Mouse (Mus musculus) limb, embryonic 12.5 days (tissue): ENCODE data around the gene Zar1. TPM values are rescaled to one million over a fixed set of nuclear protein-coding genes. Genes with fewer than 3 reads are reported as not detected.
"Not testable (repeated sequence)": the region's sequence is repeated elsewhere in the genome, so short reads cannot be mapped to it uniquely, and the experiment has no call there.

Experiments used
- ATAC-seq: fragments of 200-750 bp; cut with Nextera tagmentation; 2 replicates; pipeline ENCODE4 v1.8.0; 2017; ENCODE audit warnings: low read depth, moderate TSS enrichment; ENCODE audit not compliant: insufficient number of reproducible peaks, insufficient read depth, low FRiP score, low TSS enrichment
- H3K27ac ChIP-seq: fragments of 300-500 bp; sonication (generic); 2 replicates; pipeline ENCODE4 v1.5.1; 2016; ENCODE audit warnings: mild to moderate bottlenecking, moderate library complexity
- H3K27me3 ChIP-seq: fragments of 300-500 bp; sonication (generic); 2 replicates; pipeline ENCODE4 v1.6.1; 2016; ENCODE audit warnings: mild to moderate bottlenecking, moderate library complexity
- H3K36me3 ChIP-seq: fragments of 300-500 bp; sonication (generic); 2 replicates; pipeline ENCODE4 v1.6.1; 2016; ENCODE audit warnings: mild to moderate bottlenecking, moderate library complexity
- H3K4me1 ChIP-seq: fragments of 300-500 bp; sonication (generic); replicated peaks from 2 replicates; pipeline ENCODE4 v1.6.1; 2016
- H3K4me2 ChIP-seq: fragments of 300-500 bp; sonication (generic); 2 replicates; pipeline ENCODE4 v1.6.1; 2016; ENCODE audit warnings: mild to moderate bottlenecking, moderate library complexity
- H3K4me3 ChIP-seq: fragments of 300-500 bp; sonication (generic); replicated peaks from 2 replicates; pipeline ENCODE4 v1.5.1; 2016; ENCODE audit warnings: mild to moderate bottlenecking
- H3K9ac ChIP-seq: fragments of 300-500 bp; sonication (generic); replicated peaks from 2 replicates; pipeline ENCODE4 v1.6.1; 2016; ENCODE audit warnings: mild to moderate bottlenecking, moderate library complexity
- H3K9me3 ChIP-seq: fragments of 300-500 bp; sonication (generic); 2 replicates; pipeline ENCODE4 v1.6.1; 2016; ENCODE audit warnings: mild to moderate bottlenecking, moderate library complexity
- WGBS: fragments of 180-500 bp; shearing (Covaris S2); methylation state at CpG from one replicate; pipeline ENCODE4 v1.1.7; 2016; 5-methylcytosine and 5-hydroxymethylcytosine counted together
- polyA plus RNA-seq: library from polyadenylated mRNA; unstranded; fragments of >200 nt; fragmentation: Nextera tagmentation; extraction: Ambion mirVana; gene quantifications from 2 replicates; pipeline ENCODE4 v1.2.1, GENCODE M21; 2016

Zar1 gene
- polyA plus RNA-seq = 0.83 and 1.8 TPM in 2 replicates

- H3K4me1 ChIP-seq, H3K9me3 ChIP-seq, H3K27ac ChIP-seq, H3K36me3 ChIP-seq: not testable (repeated sequence)
- Histone ChIP-seq H3K4me3 (peak within 1 kb of the TSS; percentile 47), H3K4me2 (peak within 1 kb of the TSS; percentile 74), H3K27me3 (peaks cover 34% of the 10 kb centered on the region), H3K9ac (peak within 1 kb of the TSS; percentile 56)
- 0 out of 2 replicates have a peak, but pooled peaks have one; percentile 41 for ATAC-seq
- 12% methylated on average over 20 of the region's 21 CpGs for WGBS
These were observed at the start of gene Zar1 for GRCm38 (mm10) chr5:72580970-72581332. TSS of gene Zar1 (minus strand) at chr5:72581254.

GRCm38 (mm10) chr5:72630026-72630425 is 49.0 kb upstream of the Zar1 start:
- Histone ChIP-seq H3K9me3 (no peaks in the 10 kb centered on the region), H3K4me3 (no peak overlapping the region), H3K4me1 (no peaks in the 10 kb centered on the region), H3K36me3 (no peaks in the 10 kb centered on the region), H3K27me3 (no peaks in the 10 kb centered on the region), H3K4me2 (no peak overlapping the region), H3K9ac (no peak overlapping the region), H3K27ac (no peak overlapping the region)
- no peak for ATAC-seq
- 88% methylated on average over 6 of the region's 6 CpGs for WGBS

GRCm38 (mm10) chr5:72621022-72621421 is 40.0 kb upstream of the Zar1 start:
- H3K27me3 ChIP-seq = no peaks in the 10 kb centered on the region
- 87% methylated on average over 1 of the region's 1 CpGs for WGBS
- no peak for ATAC-seq
- no peak overlapping the region for H3K4me3 ChIP-seq
- no peak overlapping the region for H3K9ac ChIP-seq
- no peak overlapping the region for H3K4me2 ChIP-seq
- no peak overlapping the region for H3K27ac ChIP-seq
- no peaks in the 10 kb centered on the region for H3K4me1 ChIP-seq
- no peaks in the 10 kb centered on the region for H3K9me3 ChIP-seq
- H3K36me3 ChIP-seq = no peaks in the 10 kb centered on the region

GRCm38 (mm10) chr5:72617413-72617812 is 36.4 kb upstream of the Zar1 start:
- Histone ChIP-seq H3K27me3 (no peaks in the 10 kb centered on the region), H3K4me3 (no peak overlapping the region), H3K4me1 (no peaks in the 10 kb centered on the region), H3K36me3 (no peaks in the 10 kb centered on the region), H3K27ac (no peak overlapping the region), H3K4me2 (no peak overlapping the region), H3K9me3 (no peaks in the 10 kb centered on the region), H3K9ac (no peak overlapping the region)
- no peak for ATAC-seq
- 85% methylated on average over 4 of the region's 4 CpGs for WGBS

- H3K36me3 ChIP-seq = no peaks in the 10 kb centered on the region
- H3K9ac ChIP-seq = no peak overlapping the region
- H3K4me1 ChIP-seq = no peaks in the 10 kb centered on the region
- no peaks in the 10 kb centered on the region for H3K27me3 ChIP-seq
- ATAC-seq = no peak
- 91% methylated on average over 4 of the region's 4 CpGs for WGBS
- H3K9me3 ChIP-seq = no peaks in the 10 kb centered on the region
- no peak overlapping the region for H3K4me2 ChIP-seq
- no peak overlapping the region for H3K4me3 ChIP-seq
- no peak overlapping the region for H3K27ac ChIP-seq
These were observed 22.1 kb upstream of the Zar1 start for GRCm38 (mm10) chr5:72603138-72603537.

- WGBS = 19% methylated on average over 5 of the region's 5 CpGs
- no peaks in the 10 kb centered on the region for H3K4me1 ChIP-seq
- H3K27me3 ChIP-seq = no peaks in the 10 kb centered on the region
- no peak overlapping the region for H3K9ac ChIP-seq
- H3K9me3 ChIP-seq = no peaks in the 10 kb centered on the region
- H3K36me3 ChIP-seq = no peaks in the 10 kb centered on the region
- ATAC-seq = no peak
- no peak overlapping the region for H3K4me2 ChIP-seq
- H3K27ac ChIP-seq = no peak overlapping the region
- H3K4me3 ChIP-seq = no peak overlapping the region
These were observed 20.0 kb upstream of the Zar1 start for GRCm38 (mm10) chr5:72601006-72601405.

GRCm38 (mm10) chr5:72587192-72587681 is 6.2 kb upstream of the Zar1 start, which contains the start of gene Gm5868:
TSS of gene Gm5868 (minus strand) at chr5:72587551.
- H3K9me3 ChIP-seq = no peaks in the 10 kb centered on the region
- H3K4me3 ChIP-seq = peak within 1 kb of the TSS; percentile 42
- no peak within 1 kb of the TSS for H3K27ac ChIP-seq
- WGBS = 2% methylated on average over 38 of the region's 38 CpGs
- H3K4me2 ChIP-seq = peak within 1 kb of the TSS; percentile 72
- H3K4me1 ChIP-seq = 0 out of 2 replicates have a peak, but pooled peaks cover 6% of the 10 kb centered on the region
- no peaks in the 10 kb centered on the region for H3K36me3 ChIP-seq
- peak; percentile 59; the same call in 1 of the 2 replicates for ATAC-seq
- H3K27me3 ChIP-seq = peaks cover 28% of the 10 kb centered on the region
- peak within 1 kb of the TSS; percentile 31; the same call in 1 of the 2 replicates for H3K9ac ChIP-seq

GRCm38 (mm10) chr5:72586667-72587191 is 5.7 kb upstream of the Zar1 start:
- 42% methylated on average over 25 of the region's 25 CpGs for WGBS
- not testable (repeated sequence) for H3K27ac ChIP-seq, H3K9me3 ChIP-seq, H3K4me1 ChIP-seq, ATAC-seq, H3K36me3 ChIP-seq
- H3K9ac ChIP-seq = 0 out of 2 replicates have a peak overlapping the region, but pooled peaks have one; percentile 31
- H3K4me3 ChIP-seq = peak overlapping the region; percentile 42
- peak overlapping the region; percentile 72 for H3K4me2 ChIP-seq
- H3K27me3 ChIP-seq = peaks cover 31% of the 10 kb centered on the region

GRCm38 (mm10) chr5:72586122-72586521 is 5.1 kb upstream of the Zar1 start:
- not testable (repeated sequence) for H3K9me3 ChIP-seq, H3K4me1 ChIP-seq

GRCm38 (mm10) chr5:72580088-72580969 is 725 bp downstream of the Zar1 start:
- not testable (repeated sequence) for H3K4me1 ChIP-seq, H3K27ac ChIP-seq, H3K9me3 ChIP-seq, H3K36me3 ChIP-seq
- H3K4me2 ChIP-seq = peak overlapping the region; percentile 74
- H3K27me3 ChIP-seq = peaks cover 30% of the 10 kb centered on the region
- peak overlapping the region; percentile 47 for H3K4me3 ChIP-seq
- ATAC-seq = peak; percentile 53
- peak overlapping the region; percentile 56 for H3K9ac ChIP-seq
- WGBS = 4% methylated on average over 69 of the region's 73 CpGs

More at GRCm38 (mm10) chr5:72586122-72586521, 5.1 kb upstream of the Zar1 start:
- not testable (repeated sequence) for H3K4me3 ChIP-seq, H3K36me3 ChIP-seq, H3K4me2 ChIP-seq, H3K27ac ChIP-seq, H3K9ac ChIP-seq, ATAC-seq
- H3K27me3 ChIP-seq = peaks cover 37% of the 10 kb centered on the region
- 39% methylated on average over 7 of the region's 7 CpGs for WGBS

GRCm38 (mm10) chr5:72579599-72579998 is 1.5 kb downstream of the Zar1 start:
- H3K36me3 ChIP-seq, H3K27ac ChIP-seq, H3K4me1 ChIP-seq, H3K9me3 ChIP-seq, H3K4me3 ChIP-seq, H3K9ac ChIP-seq, ATAC-seq: not testable (repeated sequence)
- H3K27me3 ChIP-seq = peaks cover 30% of the 10 kb centered on the region
- H3K4me2 ChIP-seq = peak overlapping the region; percentile 74; the same call in 1 of the 2 replicates
- WGBS = 35% methylated on average over 10 of the region's 10 CpGs
